Mouse (Mus musculus): ENCODE measurements at regions not wholly inside any gene's neighbourhood (a gene's known extent, or its start where the extent isn't known, plus 50 kb on each side); places are given as distances from the start of the nearest gene placed in this dataset.
"Not testable (repeated sequence)": the region's sequence is repeated elsewhere in the genome, so short reads cannot be mapped to it uniquely, and the experiment has no call there.

DNA sequence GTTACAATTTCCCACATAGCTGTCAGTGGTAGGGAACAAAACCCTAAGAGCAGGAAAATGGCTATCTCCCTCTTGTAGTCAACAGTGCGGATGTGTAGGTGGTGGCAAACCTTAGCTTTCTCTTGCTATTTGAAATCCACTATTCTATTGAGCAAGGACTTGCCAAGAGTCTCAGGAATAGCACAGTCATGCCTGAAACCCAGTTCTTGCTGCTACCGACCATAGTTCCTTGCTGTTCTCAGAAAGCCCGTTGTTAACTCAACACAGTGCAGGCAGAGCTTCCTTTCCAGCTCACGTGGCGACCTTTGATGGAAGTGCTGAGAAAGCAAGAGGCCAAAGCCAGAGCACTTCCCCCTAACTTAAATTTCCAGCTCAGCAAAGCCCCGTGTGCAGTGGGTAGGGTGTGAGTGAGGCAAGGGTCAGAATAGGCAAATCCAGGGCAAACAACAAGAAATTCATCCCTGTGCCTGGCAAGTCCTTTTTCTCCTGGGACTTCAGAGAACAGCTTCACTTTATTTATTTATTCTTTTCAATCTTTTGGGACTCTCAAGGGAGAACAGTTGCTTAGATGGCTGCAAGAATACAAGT is 131.9 kb downstream of the Snx18 start:
- DNase-seq (ENCODE audit: low spot score in 2 of 2) = no peak
- intact Hi-C loops (cut with DNase I) = no loop called here

DNA sequence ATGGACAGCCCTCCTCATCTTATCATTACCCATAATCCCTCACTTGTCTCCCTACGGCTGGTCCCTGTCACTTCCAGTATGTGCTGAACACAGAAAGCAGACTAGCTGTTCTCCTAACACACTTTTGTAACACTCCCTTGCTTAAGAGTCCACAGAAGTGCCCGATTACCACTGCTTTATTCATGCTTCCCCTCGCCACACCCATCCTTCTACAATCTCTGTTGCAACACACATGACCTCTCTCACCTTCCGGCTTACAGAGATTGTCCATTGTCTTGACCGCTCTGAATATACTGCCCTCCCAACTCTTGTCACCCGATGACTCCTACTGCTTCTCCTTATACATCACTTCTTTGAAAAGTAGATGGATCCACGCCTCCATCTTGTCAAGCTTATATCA is 132.9 kb downstream of the Snx18 start:
- DNase-seq (ENCODE audit: low spot score in 2 of 2) = no peak
- intact Hi-C loops (cut with DNase I) = no loop called here

DNA sequence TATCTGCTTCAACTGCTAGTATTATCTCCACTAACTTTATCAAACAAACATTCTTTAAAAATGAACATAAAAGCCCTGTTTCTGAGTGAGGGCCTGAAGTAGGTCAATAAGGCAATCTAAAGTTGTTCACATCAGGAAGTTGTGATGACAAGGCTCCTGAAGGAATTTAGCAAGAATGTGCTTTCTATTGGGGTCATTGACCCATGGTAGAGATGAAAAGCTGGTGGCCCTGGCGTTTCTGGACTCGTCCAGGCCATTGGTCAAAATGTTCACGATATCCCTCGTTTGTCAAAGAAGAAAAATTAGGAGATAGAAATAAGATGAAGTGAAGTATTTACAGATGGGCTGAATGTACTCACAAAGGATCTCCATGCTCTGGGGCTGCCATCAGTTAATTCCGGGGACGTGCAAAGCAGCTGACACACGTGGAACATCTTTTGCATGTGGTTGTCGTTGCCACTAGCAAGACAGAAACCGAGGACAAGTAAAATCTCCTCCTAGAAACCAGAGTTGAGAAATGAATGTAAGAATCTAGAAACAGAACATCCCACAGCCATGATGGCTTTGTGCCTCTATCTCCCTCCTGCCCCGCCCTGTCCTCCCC is 134.1 kb downstream of the Snx18 start:
- intact Hi-C loops (cut with DNase I) = no loop called here

DNA sequence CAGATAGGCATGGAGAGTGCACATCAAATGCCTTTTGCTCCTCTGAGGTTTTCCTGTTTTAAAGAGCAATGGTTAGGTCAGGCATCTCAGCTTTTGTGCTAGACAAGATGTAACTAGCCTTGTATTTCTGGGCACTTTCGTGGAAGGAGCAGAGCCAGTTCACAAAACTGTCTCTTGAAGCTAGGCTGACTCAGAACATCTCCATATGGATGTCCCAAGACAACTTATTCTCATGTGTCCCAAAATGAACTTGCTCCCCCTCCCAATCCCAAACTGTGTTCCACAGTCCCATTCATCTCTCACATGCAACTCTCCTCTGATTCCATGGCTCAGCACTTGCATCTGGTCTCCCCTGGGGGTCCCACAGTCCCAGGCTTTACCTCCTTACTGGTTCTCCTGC is 135.5 kb downstream of the Snx18 start:
- peak; percentile 11 to 12 for DNase-seq (ENCODE audit: low spot score in 2 of 2)
- intact Hi-C loops (cut with DNase I) = no loop called here

More for the DNA sequence above, 134.1 kb downstream of the Snx18 start:
- DNase-seq (ENCODE audit: low spot score in 2 of 2) = no peak

DNA sequence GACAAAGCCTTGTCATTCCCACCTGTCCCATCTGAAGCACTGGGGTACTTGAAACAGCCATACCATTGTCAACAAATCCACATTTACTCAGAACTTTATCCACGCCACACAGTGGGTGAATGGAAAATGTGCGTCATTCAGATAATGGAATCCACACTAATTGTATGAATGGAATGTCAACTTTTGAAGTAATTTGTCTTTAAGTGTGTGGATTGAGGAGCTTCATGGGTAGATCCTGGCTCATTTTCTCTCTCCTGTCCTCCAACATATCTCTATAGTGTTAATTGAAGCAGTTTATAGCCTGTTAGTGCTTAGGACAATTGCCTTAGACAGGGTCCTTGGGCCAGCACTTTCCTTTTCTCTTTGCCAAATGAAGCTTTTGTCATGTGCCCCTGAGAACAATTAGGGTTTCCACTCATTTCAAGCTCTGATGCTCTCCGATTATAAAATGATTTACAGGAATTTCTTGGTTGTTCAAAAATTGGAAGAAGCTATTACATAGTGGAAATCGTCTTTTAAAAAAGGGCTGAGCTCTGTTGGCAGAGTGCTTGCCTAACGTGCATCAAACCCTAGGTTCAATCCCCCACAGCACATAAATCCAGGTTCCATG is 140.4 kb downstream of the Snx18 start:
- intact Hi-C loops (cut with DNase I) = no loop called here
- no peak for DNase-seq (ENCODE audit: low spot score in 2 of 2)

DNA sequence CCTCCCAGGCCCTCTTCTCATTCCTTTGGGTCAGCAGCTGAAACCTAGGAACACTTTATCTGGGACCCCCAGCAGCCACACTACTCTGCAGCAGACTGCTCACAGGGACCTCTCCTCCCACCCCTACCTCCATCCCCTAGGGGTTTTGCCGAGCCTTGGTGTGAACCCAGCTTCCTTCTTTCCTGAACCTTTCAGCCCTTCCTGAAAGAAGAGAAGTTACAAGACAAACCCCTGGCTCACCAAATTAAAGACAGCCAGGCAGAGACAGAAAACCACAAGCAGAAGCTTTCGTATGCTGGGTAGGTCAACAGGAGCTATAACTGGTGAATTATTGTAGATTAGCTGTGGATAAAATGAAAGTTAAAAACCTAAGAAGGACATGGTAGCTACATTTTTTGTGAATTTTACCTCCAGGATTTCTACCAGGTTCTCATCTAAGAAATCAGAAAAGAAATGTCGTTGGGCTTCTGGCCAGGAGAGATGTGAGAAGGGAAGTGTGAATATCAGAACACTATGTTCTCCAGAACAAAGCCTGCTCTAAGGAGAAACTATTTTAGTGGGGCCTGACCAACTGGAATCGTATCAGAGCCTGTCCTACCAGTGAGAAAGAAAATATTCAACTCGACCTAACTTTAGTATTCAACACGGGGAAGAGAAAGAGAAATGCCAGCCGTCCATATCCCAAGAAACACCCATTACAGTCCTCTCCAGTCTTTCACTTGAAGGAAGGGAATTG is 147.4 kb downstream of the Snx18 start:
- intact Hi-C loops (cut with DNase I) = no loop called here
- DNase-seq (ENCODE audit: low spot score in 2 of 2) = no peak

DNA sequence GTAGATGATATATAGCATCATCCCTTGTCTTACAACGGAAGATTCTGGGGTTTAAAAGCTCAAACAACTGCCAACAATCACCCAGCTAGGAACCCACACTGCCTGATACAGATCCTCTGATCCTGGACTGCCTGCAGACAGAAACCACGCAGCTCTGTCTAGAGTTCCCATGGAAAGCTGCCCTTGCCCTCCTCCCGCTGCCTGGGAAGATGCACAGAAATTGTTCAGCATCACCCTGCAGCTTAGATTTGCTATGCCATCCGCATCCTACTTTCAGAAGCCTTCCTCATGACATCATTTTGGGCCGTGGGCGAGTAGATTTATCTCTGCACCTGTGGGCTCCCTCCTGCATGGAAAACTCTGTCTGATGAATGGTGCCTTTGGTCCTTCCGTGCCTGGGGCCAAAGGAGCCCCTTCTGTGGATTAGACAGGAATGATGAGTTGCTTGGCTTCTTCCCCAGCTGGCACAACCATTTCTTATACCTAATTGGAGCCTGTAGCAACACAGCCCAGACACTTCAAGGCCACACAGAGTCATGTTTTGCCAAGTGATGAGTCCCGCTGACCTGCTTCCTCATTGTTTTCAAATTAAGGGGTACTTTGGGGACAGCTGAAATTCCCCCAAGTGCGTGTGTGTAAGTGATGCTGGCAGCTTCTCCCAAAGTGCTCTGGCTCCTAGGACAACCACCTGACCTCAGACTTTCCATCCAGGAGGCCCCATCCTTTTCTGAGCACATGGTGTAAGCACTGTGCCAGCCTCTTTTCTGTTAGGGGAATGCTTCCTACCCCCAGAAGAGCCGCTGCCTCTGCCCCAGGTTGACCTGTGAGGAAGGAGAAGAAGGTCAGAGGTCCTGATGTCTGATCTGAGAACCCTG is 153.9 kb downstream of the Snx18 start:
- intact Hi-C loops (cut with DNase I) = no loop called here
- DNase-seq (ENCODE audit: low spot score in 2 of 2) = no peak

DNA sequence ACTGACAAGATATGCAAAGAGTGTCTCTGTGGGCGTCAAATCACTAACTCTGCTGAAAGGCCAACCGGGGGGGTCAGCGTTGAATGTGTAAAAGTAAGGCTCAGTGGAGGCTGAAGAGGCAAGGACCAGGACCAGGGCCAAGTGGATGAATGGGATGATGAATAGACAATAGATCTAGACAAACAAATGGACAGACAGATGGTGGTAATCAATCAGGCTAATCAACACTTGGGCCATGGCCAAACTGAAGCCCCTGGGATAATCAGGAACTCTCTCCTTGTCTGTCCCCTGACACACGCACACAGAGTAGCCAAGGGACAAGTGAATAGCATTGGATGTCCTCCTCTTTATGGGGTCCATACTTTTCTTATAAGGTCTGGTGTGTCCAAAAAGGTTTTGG is 154.9 kb downstream of the Snx18 start:
- intact Hi-C loops (cut with DNase I) = no loop called here
- DNase-seq (ENCODE audit: low spot score in 2 of 2) = no peak

DNA sequence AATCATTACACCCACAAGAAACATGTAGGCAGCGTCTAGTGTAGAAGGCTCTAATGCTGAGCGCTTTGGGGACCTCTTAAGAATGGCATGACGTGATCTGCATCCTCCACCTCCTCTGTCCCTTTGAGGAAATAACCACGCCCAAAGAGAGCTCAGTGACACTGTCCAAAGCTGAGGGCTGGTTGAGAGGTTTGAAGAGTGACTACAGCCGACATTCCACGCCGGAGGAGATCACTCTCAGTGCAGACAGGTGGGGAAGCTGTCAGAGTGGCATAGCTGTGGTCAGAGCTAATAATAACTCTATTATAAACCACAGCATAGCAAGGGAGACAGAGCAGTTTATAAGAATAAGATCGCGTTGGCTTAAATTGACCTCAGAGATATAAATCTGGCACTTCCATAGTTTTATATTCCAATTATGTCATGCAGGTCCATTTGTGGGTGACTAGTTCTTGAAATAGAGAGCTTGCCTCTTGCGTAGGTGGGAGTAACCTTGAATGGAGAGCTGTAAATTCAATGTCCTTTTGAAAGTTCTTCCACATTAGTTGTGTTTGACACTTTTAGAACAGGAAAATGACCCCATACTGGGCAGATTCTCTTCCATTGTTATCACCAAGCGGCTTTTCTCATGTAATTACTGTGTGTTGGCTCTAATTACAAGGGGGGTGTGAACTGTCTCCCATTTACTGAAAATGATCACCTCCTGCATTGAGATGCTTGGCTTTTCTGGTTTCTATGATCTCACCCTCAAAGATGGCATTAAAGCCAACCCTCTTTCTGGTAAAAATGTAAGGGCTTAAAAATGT is 161.7 kb downstream of the BC067074 start:
- DNase-seq (ENCODE audit: low spot score in 2 of 2) = no peak
- intact Hi-C loops (cut with DNase I) = no loop called here

DNA sequence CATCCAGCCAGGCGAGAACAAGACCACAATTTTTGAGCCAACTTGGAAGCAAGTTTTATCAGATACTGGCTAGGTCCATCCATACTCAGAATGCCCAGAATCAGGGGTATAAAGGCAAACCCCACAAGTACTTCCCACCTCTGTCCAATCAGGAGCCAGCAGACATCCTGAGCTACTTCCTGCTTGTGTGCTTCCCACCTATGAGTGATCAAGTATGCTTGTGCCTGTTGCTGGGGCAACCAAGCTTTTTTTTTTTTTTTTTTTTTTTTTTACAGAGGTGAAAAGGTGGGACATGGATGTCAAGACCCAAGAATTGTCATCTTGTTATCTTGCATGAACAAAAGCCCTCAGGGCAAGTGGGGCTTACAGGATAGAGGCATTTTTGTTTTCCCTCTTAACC is 155.4 kb downstream of the BC067074 start:
- intact Hi-C loops (cut with DNase I) = no loop called here

DNA sequence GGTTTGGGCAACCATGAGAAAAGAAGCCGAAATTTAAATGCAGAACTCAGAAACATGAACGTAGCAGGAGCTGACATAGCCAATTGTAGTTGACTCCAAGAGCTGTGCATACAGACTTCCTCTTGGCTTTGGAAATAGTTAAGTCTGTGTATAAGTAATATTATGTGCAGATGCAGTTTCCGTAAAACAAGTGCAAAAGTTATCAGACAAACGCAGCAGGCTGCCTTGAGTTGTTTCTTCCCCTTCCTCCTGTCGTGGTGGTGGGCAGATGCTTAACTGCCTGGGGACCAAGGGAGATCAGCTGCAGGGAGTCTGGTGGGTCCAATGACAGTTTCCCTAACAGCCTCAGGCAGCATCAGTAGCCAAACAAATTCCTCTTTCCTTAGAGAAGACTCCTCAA is 153.3 kb downstream of the BC067074 start:
- DNase-seq (ENCODE audit: low spot score in 2 of 2) = no peak
- intact Hi-C loops (cut with DNase I) = no loop called here

More for the DNA sequence above, 155.4 kb downstream of the BC067074 start:
- DNase-seq (ENCODE audit: low spot score in 2 of 2) = no peak

DNA sequence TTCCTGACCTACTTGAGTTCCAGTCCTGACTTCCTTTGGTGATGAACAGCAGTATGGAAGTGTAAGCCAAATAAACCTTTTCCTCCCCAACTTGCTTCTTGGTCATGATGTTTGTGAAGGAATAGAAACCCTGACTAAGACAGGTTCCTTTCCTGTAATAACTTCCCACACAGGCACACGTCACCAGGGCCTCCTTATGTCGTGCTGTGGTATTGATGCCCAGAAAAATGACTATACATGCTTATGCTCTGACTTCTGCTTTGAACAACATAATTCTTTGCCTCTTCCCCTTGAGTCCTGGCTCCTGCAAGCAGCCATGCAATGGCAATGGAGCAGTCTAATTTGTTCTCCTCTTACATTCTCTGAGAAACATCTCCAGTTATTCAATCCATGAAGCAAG is 151.5 kb downstream of the BC067074 start:
- DNase-seq (ENCODE audit: low spot score in 2 of 2); intact Hi-C loops (cut with DNase I): not testable (repeated sequence)

DNA sequence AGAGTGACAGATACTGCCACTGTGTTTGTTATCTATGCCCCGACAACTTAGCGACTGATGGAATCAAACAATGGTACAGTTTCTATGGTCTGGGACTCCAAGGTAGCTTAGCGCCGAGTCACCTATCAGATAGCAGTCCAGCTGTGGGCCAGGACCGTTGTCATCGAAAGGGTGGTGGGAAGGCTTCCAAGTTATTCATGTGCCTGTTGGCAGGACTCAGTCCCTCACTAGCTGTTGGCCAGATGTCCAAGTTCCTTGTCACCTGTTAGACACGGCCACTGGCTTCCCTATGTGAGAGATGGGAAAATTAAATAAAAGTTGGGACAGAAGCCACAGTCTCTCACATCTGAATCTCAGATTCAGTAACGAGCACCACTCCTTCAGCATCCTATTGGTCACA is 150.1 kb downstream of the BC067074 start:
- no peak for DNase-seq (ENCODE audit: low spot score in 2 of 2)

DNA sequence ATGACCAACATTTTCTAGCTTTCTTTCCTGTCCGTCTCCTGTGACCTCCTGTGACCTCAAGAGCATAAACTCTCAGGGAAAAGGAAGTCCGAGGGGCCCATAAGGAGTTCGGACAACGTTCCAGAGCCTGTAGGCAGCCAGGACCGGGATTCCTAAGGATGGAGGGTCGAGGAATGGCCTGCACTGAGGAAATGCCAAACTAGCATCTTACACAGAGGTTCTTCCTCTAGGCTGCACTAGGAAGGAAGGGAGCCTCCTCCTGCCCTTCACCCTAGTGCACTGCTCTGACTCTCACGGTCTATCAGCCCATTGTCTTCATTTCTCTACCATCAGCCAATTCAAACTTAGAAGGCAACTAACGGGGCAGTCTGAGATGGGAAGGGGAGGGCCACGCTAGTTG is 149.2 kb downstream of the BC067074 start:
- intact Hi-C loops (cut with DNase I) = no loop called here
- DNase-seq (ENCODE audit: low spot score in 2 of 2) = no peak

More for the DNA sequence above, 150.1 kb downstream of the BC067074 start:
- intact Hi-C loops (cut with DNase I) = no loop called here

DNA sequence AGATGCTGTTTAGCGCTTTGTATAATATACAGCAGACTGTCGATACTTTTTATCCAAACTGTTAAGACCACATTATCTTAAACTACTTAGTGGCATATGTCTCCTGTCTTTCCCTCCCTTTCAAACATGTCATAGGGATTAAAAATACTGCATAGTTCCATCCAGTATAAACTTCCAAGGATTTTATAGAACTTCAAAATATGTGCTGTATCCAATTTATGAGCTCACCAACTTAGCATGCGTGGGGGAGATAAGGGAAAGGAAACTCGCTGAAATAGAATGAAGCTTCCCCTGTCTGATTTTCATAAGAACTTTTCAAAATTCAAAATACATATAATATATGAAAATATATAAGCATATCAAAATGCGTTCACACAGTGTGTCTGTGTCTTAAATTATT is 147.2 kb downstream of the BC067074 start:
- intact Hi-C loops (cut with DNase I) = no loop called here
- DNase-seq (ENCODE audit: low spot score in 2 of 2) = no peak

DNA sequence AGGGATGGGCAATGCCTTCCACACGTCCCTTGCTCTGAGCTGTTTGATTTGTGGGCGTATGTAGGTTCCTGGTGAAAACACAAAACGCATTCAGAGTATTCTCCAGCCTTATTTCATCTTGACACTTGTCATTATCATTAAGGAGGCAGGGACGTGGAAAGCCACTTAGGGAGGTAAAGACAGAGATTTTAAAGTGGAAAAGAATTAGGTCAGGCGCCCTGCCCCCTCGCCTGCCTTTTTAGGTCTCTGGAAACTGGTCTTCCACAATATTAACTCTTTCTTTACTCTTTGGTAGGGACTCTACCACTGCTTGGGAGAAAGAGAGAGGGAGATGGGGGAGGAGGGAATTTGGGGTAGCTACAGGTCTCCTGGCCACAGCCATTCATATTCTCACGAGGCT is 146.6 kb downstream of the BC067074 start:
- no peak for DNase-seq (ENCODE audit: low spot score in 2 of 2)
- intact Hi-C loops (cut with DNase I) = no loop called here

DNA sequence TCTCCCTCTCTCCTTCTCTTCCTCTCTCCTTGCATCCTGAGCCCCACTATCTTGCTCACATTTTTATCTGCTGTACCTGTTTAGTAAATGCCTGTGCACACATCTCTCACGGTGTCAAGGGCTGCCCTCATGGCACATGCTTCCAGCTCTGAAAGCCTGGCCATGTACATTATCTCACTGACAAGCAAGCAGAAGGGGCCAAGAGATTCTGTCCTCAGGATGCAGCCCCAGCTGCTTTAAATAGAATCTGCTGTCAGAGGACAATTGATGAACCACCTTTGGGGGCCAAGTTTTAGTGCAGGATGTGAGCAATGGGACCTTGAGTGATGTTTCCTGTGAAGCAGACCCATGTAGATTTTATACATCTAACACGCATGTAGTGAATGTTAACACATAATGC is 145.9 kb downstream of the BC067074 start:
- intact Hi-C loops (cut with DNase I) = no loop called here
- no peak for DNase-seq (ENCODE audit: low spot score in 2 of 2)

DNA sequence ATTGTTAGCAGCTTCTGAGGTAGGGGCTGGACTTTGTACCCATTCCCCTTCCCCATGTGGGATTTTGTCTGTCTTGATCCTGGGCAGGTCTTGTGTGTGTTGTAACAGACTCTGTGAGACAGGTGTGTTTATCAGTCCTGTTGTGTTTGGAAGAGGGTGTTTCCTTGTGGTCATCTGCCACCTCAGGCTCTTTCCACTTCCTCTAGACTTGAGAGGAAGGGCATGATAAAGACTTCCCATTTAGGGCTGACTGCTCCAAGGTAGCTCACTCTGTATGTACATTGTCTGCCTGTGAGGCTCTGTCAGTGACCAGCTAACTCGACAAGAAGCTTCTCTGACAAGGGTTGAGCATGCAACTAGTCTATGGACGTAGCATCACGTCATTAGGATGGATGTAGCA is 143.3 kb downstream of the BC067074 start:
- intact Hi-C loops (cut with DNase I) = no loop called here
- no peak for DNase-seq (ENCODE audit: low spot score in 2 of 2)

DNA sequence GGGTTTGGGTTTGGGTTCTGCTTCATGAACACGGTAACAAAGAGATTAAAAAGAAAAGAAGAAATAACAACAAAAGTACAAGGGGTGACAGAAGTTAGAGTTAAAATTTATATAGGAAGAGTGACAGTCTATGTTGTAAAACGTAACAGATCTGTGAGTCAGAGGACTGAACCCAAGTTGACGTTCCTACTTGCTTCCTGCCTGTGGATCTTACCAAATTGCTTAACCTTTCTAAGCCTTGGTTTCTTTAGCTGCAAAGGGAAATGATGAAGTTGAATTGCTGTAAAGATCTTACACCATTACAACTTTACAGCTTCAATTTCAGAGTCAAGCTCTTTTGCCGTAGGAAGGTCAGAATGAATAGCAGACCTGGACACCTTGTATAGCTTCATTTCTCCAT is 142.2 kb downstream of the BC067074 start:
- intact Hi-C loops (cut with DNase I) = no loop called here
- no peak for DNase-seq (ENCODE audit: low spot score in 2 of 2)

Measured in left cerebral cortex, postnatal 36 days (tissue).